Mouse (Mus musculus) MEL (cell line): ENCODE measurements around the gene Calhm3. TPM values are rescaled to one million over a fixed set of nuclear protein-coding genes. Genes with fewer than 3 reads are reported as not detected.

Source experiments
- DNase-seq: peaks from one replicate; pipeline ENCODE4 v3.0.0; 2011; ENCODE audit warnings: low read depth, low spot score
- H3K27ac ChIP-seq: 2 replicates; pipeline ENCODE4 v1.5.1; 2012; ENCODE audit warnings: low read depth, mild to moderate bottlenecking, control low read depth, low read length, moderate library complexity; ENCODE audit not compliant: control insufficient read depth
- H3K27me3 ChIP-seq, 2 experiments: fragments of 150-350 bp in 1 of 2; sonication (generic) in 1 of 2; 2 replicates each; pipeline ENCODE4 v1.6.1; 2012; ENCODE audit warnings: low read length in 2 of 2, mild to moderate bottlenecking in 2 of 2, improper control_type of control experiment in 1 of 2, moderate library complexity in 1 of 2; ENCODE audit not compliant: insufficient read depth in 2 of 2, control insufficient read depth in 1 of 2
- H3K36me3 ChIP-seq, 2 experiments: 2 replicates each; pipeline ENCODE4 v1.6.1; 2012 to 2014; ENCODE audit warnings: low read length in 2 of 2, improper control_type of control experiment in 1 of 2, inconsistent platforms in 1 of 2, mild to moderate bottlenecking in 1 of 2; ENCODE audit not compliant: insufficient read depth in 2 of 2, control insufficient read depth in 1 of 2
- H3K4me1 ChIP-seq, 2 experiments: fragments of 150-350 bp in 1 of 2; sonication (generic) in 1 of 2; 2 replicates each; pipeline ENCODE4 v1.6.1; 2012; ENCODE audit warnings: low read length in 2 of 2, improper control_type of control experiment in 1 of 2, mild to moderate bottlenecking in 1 of 2; ENCODE audit not compliant: insufficient read depth in 2 of 2, control insufficient read depth in 1 of 2
- H3K4me3 ChIP-seq, 2 experiments: fragments of 150-350 bp in 1 of 2; sonication (generic) in 1 of 2; 2 replicates each; pipeline ENCODE4 v1.5.1; 2012; ENCODE audit warnings: low read depth in 2 of 2, low read length in 2 of 2, mild to moderate bottlenecking in 2 of 2, moderate library complexity in 2 of 2, control low read depth in 1 of 2, improper control_type of control experiment in 1 of 2; ENCODE audit not compliant: control insufficient read depth in 1 of 2, insufficient read depth in 1 of 2
- H3K79me2 ChIP-seq: 2 replicates; pipeline ENCODE4 v1.6.1; 2012; ENCODE audit warnings: mild to moderate bottlenecking, low read length, moderate library complexity; ENCODE audit not compliant: control insufficient read depth, poor library complexity, insufficient read depth
- H3K9ac ChIP-seq: 2 replicates; pipeline ENCODE4 v1.6.1; 2012; ENCODE audit warnings: low read depth, mild to moderate bottlenecking, control low read depth, low read length, moderate library complexity; ENCODE audit not compliant: control insufficient read depth, poor library complexity, severe bottlenecking
- H3K9me3 ChIP-seq: fragments of 150-350 bp; sonication (generic); replicated peaks from 2 replicates; pipeline ENCODE4 v1.6.1; 2012; ENCODE audit warnings: mild to moderate bottlenecking, low read length, improper control_type of control experiment, moderate library complexity; ENCODE audit not compliant: insufficient read depth
- CHD2 ChIP-seq: IDR thresholded peaks from 2 replicates; pipeline ENCODE4 v1.6.1; 2011; ENCODE audit warnings: low read length, improper control_type of control experiment
- CTCF ChIP-seq, 3 experiments: IDR thresholded peaks in 2 of 3; conservative IDR thresholded peaks in 1 of 3; 2 replicates each; pipeline ENCODE4 v1.5.1; 2011 to 2012; ENCODE audit warnings: low read length in 3 of 3, low read depth in 2 of 3, mild to moderate bottlenecking in 2 of 3, improper control_type of control experiment in 1 of 3, inconsistent platforms in 1 of 3, mixed read lengths in 1 of 3, moderate library complexity in 1 of 3; ENCODE audit not compliant: control insufficient read depth in 1 of 3, insufficient read depth in 1 of 3, poor library complexity in 1 of 3, severe bottlenecking in 1 of 3
- E2F4 ChIP-seq: IDR thresholded peaks from 2 replicates; pipeline ENCODE4 v1.6.1; 2011; ENCODE audit warnings: low read depth, low read length, improper control_type of control experiment, borderline replicate concordance
- EP300 ChIP-seq, 2 experiments: IDR thresholded peaks; 2 replicates each; pipeline ENCODE4 v1.6.1; 2011; ENCODE audit warnings: improper control_type of control experiment in 2 of 2, low read length in 2 of 2, low read depth in 1 of 2, mild to moderate bottlenecking in 1 of 2
- ETS1 ChIP-seq: IDR thresholded peaks from 2 replicates; pipeline ENCODE4 v1.6.1; 2012; ENCODE audit warnings: low read depth, mild to moderate bottlenecking, inconsistent platforms, low read length, improper control_type of control experiment, moderate library complexity
- GATA1 ChIP-seq: IDR thresholded peaks from 2 replicates; pipeline ENCODE4 v1.6.1; 2011; ENCODE audit warnings: low read depth, low read length, improper control_type of control experiment
- HCFC1 ChIP-seq: IDR thresholded peaks from 2 replicates; pipeline ENCODE4 v1.6.1; 2012; ENCODE audit warnings: low read depth, mild to moderate bottlenecking, inconsistent platforms, low read length, improper control_type of control experiment, moderate library complexity
- JUND ChIP-seq: IDR thresholded peaks from 2 replicates; pipeline ENCODE4 v1.6.1; 2011; ENCODE audit warnings: low read depth, mild to moderate bottlenecking, improper control_type of control experiment, low read length
- KAT2A ChIP-seq: conservative IDR thresholded peaks from 2 replicates; pipeline ENCODE4 v1.6.1; 2012; ENCODE audit warnings: low read depth, low read length, improper control_type of control experiment, inconsistent platforms
- MAX ChIP-seq: IDR thresholded peaks from 2 replicates; pipeline ENCODE4 v1.6.1; 2011; ENCODE audit warnings: low read length, improper control_type of control experiment
- MXI1 ChIP-seq: IDR thresholded peaks from 2 replicates; pipeline ENCODE4 v1.6.1; 2011; ENCODE audit warnings: mild to moderate bottlenecking, low read depth, low read length, improper control_type of control experiment
- MYC ChIP-seq: IDR thresholded peaks from 2 replicates; pipeline ENCODE4 v1.6.1; 2011; ENCODE audit warnings: low read depth, mild to moderate bottlenecking, low read length, improper control_type of control experiment, moderate library complexity
- NELFE ChIP-seq: IDR thresholded peaks from 2 replicates; pipeline ENCODE4 v1.6.1; 2011; ENCODE audit warnings: low read depth, low read length, improper control_type of control experiment
- NRF1 ChIP-seq: IDR thresholded peaks from 2 replicates; pipeline ENCODE4 v1.6.1; 2014; ENCODE audit warnings: low read depth, mild to moderate bottlenecking, inconsistent platforms, low read length, improper control_type of control experiment, moderate library complexity; ENCODE audit not compliant: poor library complexity, insufficient read depth, severe bottlenecking
- POLR2A ChIP-seq, 2 experiments: IDR thresholded peaks; 2 replicates each; pipeline ENCODE4 v1.6.1; 2011 to 2012; ENCODE audit warnings: low read length in 2 of 2, mild to moderate bottlenecking in 2 of 2, control low read depth in 1 of 2, improper control_type of control experiment in 1 of 2, low read depth in 1 of 2, moderate library complexity in 1 of 2; ENCODE audit not compliant: control insufficient read depth in 1 of 2, insufficient read depth in 1 of 2, poor library complexity in 1 of 2
- POLR2AphosphoS2 ChIP-seq: IDR thresholded peaks from 2 replicates; pipeline ENCODE4 v1.6.1; 2011; ENCODE audit warnings: low read length, improper control_type of control experiment
- POLR2AphosphoS5 ChIP-seq: IDR thresholded peaks from 2 replicates; pipeline ENCODE4 v1.6.1; 2012; ENCODE audit warnings: low read depth, borderline replicate concordance, mild to moderate bottlenecking, inconsistent platforms, low read length, moderate library complexity, mixed read lengths
- RAD21 ChIP-seq: IDR thresholded peaks from 2 replicates; pipeline ENCODE4 v1.6.1; 2011; ENCODE audit warnings: mild to moderate bottlenecking, low read depth, low read length, improper control_type of control experiment
- RCOR1 ChIP-seq: IDR thresholded peaks from 2 replicates; pipeline ENCODE4 v1.6.1; 2012; ENCODE audit warnings: low read depth, mild to moderate bottlenecking, inconsistent platforms, low read length, improper control_type of control experiment
- SIN3A ChIP-seq: IDR thresholded peaks from 2 replicates; pipeline ENCODE4 v1.6.1; 2012; ENCODE audit warnings: low read length, improper control_type of control experiment, inconsistent platforms
- SMC3 ChIP-seq: IDR thresholded peaks from 2 replicates; pipeline ENCODE4 v1.6.1; 2011; ENCODE audit warnings: low read depth, low read length, improper control_type of control experiment
- TBP ChIP-seq: IDR thresholded peaks from 2 replicates; pipeline ENCODE4 v1.8.0; 2011; ENCODE audit warnings: low read depth, low read length, improper control_type of control experiment
- UBTF ChIP-seq: IDR thresholded peaks from 2 replicates; pipeline ENCODE4 v1.6.1; 2012; ENCODE audit warnings: low read depth, mild to moderate bottlenecking, inconsistent platforms, low read length, improper control_type of control experiment, moderate library complexity, borderline replicate concordance; ENCODE audit not compliant: insufficient read depth
- USF1 ChIP-seq: IDR thresholded peaks from 2 replicates; pipeline ENCODE4 v1.6.1; 2014; ENCODE audit warnings: low read depth, mild to moderate bottlenecking, inconsistent platforms, low read length, improper control_type of control experiment, moderate library complexity
- USF2 ChIP-seq, 2 experiments: IDR thresholded peaks; 2 replicates each; pipeline ENCODE4 v1.6.1; 2011 to 2012; ENCODE audit warnings: improper control_type of control experiment in 2 of 2, low read length in 2 of 2, borderline replicate concordance in 1 of 2, inconsistent platforms in 1 of 2, low read depth in 1 of 2, mild to moderate bottlenecking in 1 of 2; ENCODE audit not compliant: insufficient read depth in 1 of 2
- ZC3H11A ChIP-seq: IDR thresholded peaks from 2 replicates; pipeline ENCODE4 v1.6.1; 2012; ENCODE audit warnings: low read depth, mild to moderate bottlenecking, inconsistent platforms, low read length, improper control_type of control experiment
- ZMIZ1 ChIP-seq: IDR thresholded peaks from 2 replicates; pipeline ENCODE4 v1.6.1; 2012; ENCODE audit warnings: low read depth, mild to moderate bottlenecking, inconsistent platforms, low read length, improper control_type of control experiment, moderate library complexity
- ZNF384 ChIP-seq: IDR thresholded peaks from 2 replicates; pipeline ENCODE4 v1.6.1; 2012; ENCODE audit warnings: low read depth, mild to moderate bottlenecking, inconsistent platforms, low read length, improper control_type of control experiment
- polyA plus RNA-seq, 2 experiments: library from polyadenylated mRNA; stranded (reverse) in 1 of 2; unstranded in 1 of 2; fragments of >175 nt in 1 of 2; fragments of >200 nt in 1 of 2; gene quantifications; 2 replicates each; pipeline versions ENCODE4 v1.2.1 to v1.2.4; 2012; ENCODE audit warnings: low replicate concordance in 2 of 2, low read depth in 1 of 2; ENCODE audit not compliant: insufficient read length in 2 of 2, insufficient read depth in 1 of 2, missing spikeins in 1 of 2
- total RNA-seq: library from RNA; depleted of rRNA; stranded (reverse); fragments of 300-350 nt; gene quantifications from 2 replicates; pipeline ENCODE4 v1.2.3, GENCODE M21; 2012

Calhm3 gene
- total and polyA plus RNA-seq, 3 experiments: not detected

DNA sequence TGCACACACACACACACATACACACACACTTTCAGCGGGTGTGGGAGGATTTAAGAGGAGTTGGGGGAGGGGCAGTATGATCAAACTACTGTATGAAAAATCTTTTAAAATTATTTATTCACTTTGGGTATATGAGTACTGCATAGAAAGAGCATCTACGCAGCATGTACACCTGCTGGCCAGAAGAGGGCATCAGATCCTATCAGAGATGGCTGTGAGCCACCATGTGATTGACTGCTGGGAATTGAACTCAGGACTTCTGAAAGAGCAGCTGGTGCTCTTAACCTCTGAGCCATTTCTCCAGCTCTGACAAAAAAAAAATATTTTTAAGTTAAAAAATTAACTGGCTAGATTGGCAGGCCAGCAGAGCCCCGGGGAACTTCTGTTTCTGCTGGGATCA is 17.0 kb upstream of the Calhm3 start:
- Histone ChIP-seq H3K9me3 (no peaks in the 10 kb centered on the region), H3K36me3 (no peaks in the 10 kb centered on the region), H3K79me2 (no peaks in the 10 kb centered on the region), H3K9ac (no peak overlapping the region), H3K4me1 (no peaks in the 10 kb centered on the region), H3K27me3 (peaks cover 0 to 1% of the 10 kb centered on the region in 2 experiments; a peak in 3 of 4 replicates)
- peak; percentile 60 for TF ChIP-seq SMC3
- no peak for TF ChIP-seq E2F4
- TF ChIP-seq ZC3H11A: peak; percentile 24; the same call in 1 of the 2 replicates
- TF ChIP-seq MYC: peak; percentile 68
- peak; percentile 16; the same call in 1 of the 2 replicates for TF ChIP-seq GATA1
- peak; percentile 31; the same call in 1 of the 2 replicates for TF ChIP-seq MAX
- peak; percentile 51 to 71 (median 70); a peak in 5 of 6 replicates for TF ChIP-seq CTCF (IDR thresholded peaks at IDR 0.05 in 2 of 3, conservative IDR thresholded peaks at IDR 0.05 in 1 of 3; ENCODE audit: control insufficient read depth in 1 of 3, insufficient read depth in 1 of 3, low read depth in 2 of 3, low read length in 3 of 3, poor library complexity in 1 of 3, severe bottlenecking in 1 of 3)
- TF ChIP-seq ETS1: no peak
- TF ChIP-seq USF2 (IDR thresholded peaks at IDR 0.05; ENCODE audit: borderline replicate concordance in 1 of 2, insufficient read depth in 1 of 2, low read depth in 1 of 2, low read length in 2 of 2): no peak
- peak; percentile 46 for TF ChIP-seq RAD21
- peak; percentile 66 for TF ChIP-seq USF1
- TF ChIP-seq, all 39 proteins: peak for 8
- no peak overlapping the region for H3K4me3 ChIP-seq
- H3K27ac ChIP-seq: no peak overlapping the region
- peak; percentile 65 for DNase-seq

DNA sequence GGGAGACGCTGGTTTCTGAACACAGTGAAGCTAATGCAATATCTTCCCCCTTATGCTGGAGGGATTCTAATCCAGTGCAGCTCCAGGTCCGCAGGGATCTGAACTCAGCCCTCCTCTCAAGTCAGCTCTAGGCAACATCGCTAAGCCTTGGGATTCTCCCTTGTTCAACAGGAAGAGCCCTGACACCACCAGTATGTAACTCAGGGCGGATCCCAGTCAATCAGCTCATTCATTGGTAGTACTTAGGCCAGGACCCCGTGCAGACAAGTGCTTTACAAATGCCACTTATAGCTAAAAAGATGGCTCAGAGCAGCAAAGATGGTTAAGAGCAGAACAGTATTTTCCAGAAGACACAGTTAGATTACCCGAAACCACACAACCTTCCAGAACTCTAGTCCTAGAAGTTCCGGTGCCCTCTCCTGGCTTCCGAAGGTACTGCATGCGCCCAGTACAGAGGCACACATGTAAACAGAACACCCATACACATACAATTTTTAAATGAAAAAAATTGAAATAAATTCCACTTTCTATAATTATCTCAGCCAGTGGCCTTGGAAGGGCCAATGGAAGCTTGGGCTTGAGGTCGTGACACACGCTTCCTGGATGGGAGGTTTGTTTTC is 11.3 kb upstream of the Calhm3 start:
- H3K27ac ChIP-seq: peak overlapping the region; percentile 46
- H3K27me3 ChIP-seq: no peaks in the 10 kb centered on the region
- peak; percentile 97 for DNase-seq
- no peaks in the 10 kb centered on the region; the same call in 1 of the 2 replicates for H3K79me2 ChIP-seq
- H3K36me3 ChIP-seq: peaks cover 0 to 3% of the 10 kb centered on the region in 2 experiments; a peak in 2 of 4 replicates
- H3K9me3 ChIP-seq: no peaks in the 10 kb centered on the region
- H3K4me1 ChIP-seq: no peaks in the 10 kb centered on the region; a peak in 1 of 4 replicates
- H3K9ac ChIP-seq: peak overlapping the region; percentile 66
- H3K4me3 ChIP-seq: peak overlapping the region; percentile 59 to 73
- TF ChIP-seq UBTF (no peak), MXI1 (peak; percentile 78), ZC3H11A (peak; percentile 70), SIN3A (peak; percentile 86), ZMIZ1 (no peak), EP300 (IDR thresholded peaks at IDR 0.05; ENCODE audit: low read depth in 1 of 2, low read length in 2 of 2) (no peak), TBP (peak; percentile 33; the same call in 1 of the 2 replicates), NRF1 (no peak), RAD21 (peak; percentile 84), NELFE (no peak), KAT2A (no peak), CHD2 (no peak), RCOR1 (0 out of 2 replicates have a peak, but pooled peaks have one; percentile 44), JUND (no peak), POLR2AphosphoS2 (no peak), ETS1 (no peak; the same call in 1 of the 2 replicates), USF1 (no peak), SMC3 (peak; percentile 88), POLR2A (IDR thresholded peaks at IDR 0.05; ENCODE audit: control insufficient read depth in 1 of 2, insufficient read depth in 1 of 2, low read depth in 1 of 2, low read length in 2 of 2, poor library complexity in 1 of 2) (0 out of 4 replicates have a peak, but pooled peaks of 1 of the 2 experiments have one; percentile 16), USF2 (IDR thresholded peaks at IDR 0.05; ENCODE audit: borderline replicate concordance in 1 of 2, insufficient read depth in 1 of 2, low read depth in 1 of 2, low read length in 2 of 2) (no peak), ZNF384 (peak; percentile 48; the same call in 1 of the 2 replicates), POLR2AphosphoS5 (no peak), MAX (0 out of 2 replicates have a peak, but pooled peaks have one; percentile 56), CTCF (IDR thresholded peaks at IDR 0.05 in 2 of 3, conservative IDR thresholded peaks at IDR 0.05 in 1 of 3; ENCODE audit: control insufficient read depth in 1 of 3, insufficient read depth in 1 of 3, low read depth in 2 of 3, low read length in 3 of 3, poor library complexity in 1 of 3, severe bottlenecking in 1 of 3) (peak; percentile 88 to 99 (median 96)), HCFC1 (peak; percentile 62)
